Mouse (Mus musculus): ENCODE results near the gene Anapc15-ps.

- no peak for TF ChIP-seq CTCF (IDR thresholded peaks at IDR 0.05; ENCODE audit: low read depth)
- no peak for TF ChIP-seq EP300 (IDR thresholded peaks at IDR 0.05; ENCODE audit: low read depth)
Measured at GRCm38 (mm10) chr10:95669034-95669433, 4.2 kb downstream of the Anapc15-ps start.

All from heart, postnatal 0 days (tissue).